In genomic region chr12:28909851-28910250, GRCm38 (mm10) we compare ENCODE assay signal across 25 mouse cellular contexts.
DNase-seq lines count a peak whose midpoint lies in the region; ATAC-seq and TF ChIP-seq lines count a peak whose summit lies in the region.
"Had no signal": no experiment of that assay in that cellular context is flagged by ENCODE, and none has a peak within 500 bp of the region (broad histone marks: within the 10 kb centered on the region; RNA-seq: fewer than 3 reads in every experiment).

No protein-coding gene starts in this region.

- no peak for DNase-seq in hindbrain, embryonic 10.5 days (ENCODE audit: low spot score)
- no peak for DNase-seq in hindbrain, embryonic 11.5 days (ENCODE audit: low spot score)
- no peak for DNase-seq in testis, postnatal 14 days (ENCODE audit: low spot score)
- DNase-seq in midbrain, embryonic 14.5 days, result no peak
- DNase-seq in kidney, adult 8-10 months, result no peak
- no peak for DNase-seq in urinary bladder, postnatal 4 days (ENCODE audit: low spot score in 2 of 2)
- DNase-seq: B cell, adult 2 months; gastrocnemius, postnatal 10 days; heart, postnatal 36 days; kidney, adult 11 months; kidney, postnatal 25 days; liver, postnatal 0 days; lung, postnatal 36 days; right cerebral cortex, adult 18-20 months; thymus, postnatal 4 days had no signal

- no peak for TF ChIP-seq POLR2A in testis, adult 2 months (IDR thresholded peaks at IDR 0.05; ENCODE audit: control insufficient read depth, low read depth, low read length)

- no peak for ATAC-seq in hindbrain, embryonic 11.5 days (ENCODE audit: low FRiP score)
- no peak for ATAC-seq in midbrain, embryonic 14.5 days (ENCODE audit: low FRiP score, low TSS enrichment)
- ATAC-seq in neural tube, embryonic 15.5 days (ENCODE audit: low FRiP score), result no peak
- ATAC-seq: inflammation-experienced regulatory T-cells, adult 6 months; liver, embryonic 12.5 days; liver, postnatal 0 days had no signal

- peaks cover 46% of the 10 kb centered on the region for H3K4me1 ChIP-seq in hindbrain, embryonic 10.5 days (replicated peaks)
- H3K4me1 ChIP-seq in hindbrain, embryonic 11.5 days (replicated peaks; ENCODE audit: control insufficient read depth, insufficient read depth, low read length), result peaks cover 5% of the 10 kb centered on the region; the same call in 1 of the 2 replicates
- H3K4me1 ChIP-seq in testis, adult 2 months (ENCODE audit: control insufficient read depth, insufficient read depth, low read length), result no peaks in the 10 kb centered on the region; the same call in 1 of the 2 replicates
- H3K4me1 ChIP-seq in midbrain, embryonic 14.5 days (ENCODE audit: control insufficient read depth, insufficient read depth, low read length), result peaks cover 33% of the 10 kb centered on the region
- H3K4me1 ChIP-seq in neural tube, embryonic 15.5 days, result peaks cover 44% of the 10 kb centered on the region

- H3K36me3 ChIP-seq in hindbrain, embryonic 10.5 days, result no peaks in the 10 kb centered on the region
- no peaks in the 10 kb centered on the region for H3K36me3 ChIP-seq in hindbrain, embryonic 11.5 days (ENCODE audit: control insufficient read depth, insufficient read depth, low read length)
- no peaks in the 10 kb centered on the region for H3K36me3 ChIP-seq in testis, adult 2 months (ENCODE audit: control insufficient read depth, insufficient read depth, low read length)
- no peaks in the 10 kb centered on the region for H3K36me3 ChIP-seq in midbrain, embryonic 14.5 days (ENCODE audit: control insufficient read depth, insufficient read depth, low read length)
- H3K36me3 ChIP-seq in neural tube, embryonic 15.5 days, result no peaks in the 10 kb centered on the region
- H3K36me3 ChIP-seq: forebrain, embryonic 12.5 days; kidney, embryonic 15.5 days; liver, embryonic 12.5 days had no signal

- no peak for TF ChIP-seq CTCF in testis, adult 2 months (IDR thresholded peaks at IDR 0.05; ENCODE audit: control insufficient read depth, insufficient read depth, insufficient replicate concordance, low read depth, low read length)

- no peaks in the 10 kb centered on the region for H3K9me3 ChIP-seq in hindbrain, embryonic 10.5 days
- H3K9me3 ChIP-seq in hindbrain, embryonic 11.5 days (ENCODE audit: control insufficient read depth, low read length), result no peaks in the 10 kb centered on the region
- H3K9me3 ChIP-seq in midbrain, embryonic 14.5 days (ENCODE audit: control insufficient read depth, low read length), result no peaks in the 10 kb centered on the region
- H3K9me3 ChIP-seq in neural tube, embryonic 15.5 days (replicated peaks), result no peaks in the 10 kb centered on the region
- H3K9me3 ChIP-seq: forebrain, embryonic 12.5 days; kidney, embryonic 15.5 days; liver, embryonic 12.5 days had no signal

- H3K9ac ChIP-seq in hindbrain, embryonic 11.5 days (ENCODE audit: low read depth, low read length), result no peak overlapping the region
- no peak overlapping the region for H3K9ac ChIP-seq in midbrain, embryonic 14.5 days (replicated peaks; ENCODE audit: low read length)
- no peak overlapping the region for H3K9ac ChIP-seq in neural tube, embryonic 15.5 days (replicated peaks)
- H3K9ac ChIP-seq: forebrain, embryonic 12.5 days; kidney, embryonic 15.5 days; liver, embryonic 12.5 days; liver, postnatal 0 days had no signal

- H3K4me3 ChIP-seq in hindbrain, embryonic 10.5 days, result no peak overlapping the region
- H3K4me3 ChIP-seq in hindbrain, embryonic 11.5 days (ENCODE audit: low read depth, low read length), result no peak overlapping the region
- peak overlapping the region; percentile 66; the same call in 1 of the 2 replicates for H3K4me3 ChIP-seq in testis, adult 2 months (ENCODE audit: control insufficient read depth, low read depth, low read length)
- H3K4me3 ChIP-seq in midbrain, embryonic 14.5 days (replicated peaks; ENCODE audit: low read depth, low read length), result no peak overlapping the region
- H3K4me3 ChIP-seq in neural tube, embryonic 15.5 days (replicated peaks), result no peak overlapping the region
- H3K4me3 ChIP-seq: erythroblast, embryonic 14.5 days; forebrain, embryonic 12.5 days; kidney, embryonic 15.5 days; left cerebral cortex, adult 2 months; liver, embryonic 12.5 days had no signal

- 0 out of 2 replicates have a peak overlapping the region, but pooled peaks have one; percentile 35 for H3K27ac ChIP-seq in hindbrain, embryonic 10.5 days
- no peak overlapping the region for H3K27ac ChIP-seq in hindbrain, embryonic 11.5 days (ENCODE audit: low read depth, low read length)
- no peak overlapping the region for H3K27ac ChIP-seq in testis, adult 2 months (ENCODE audit: control insufficient read depth, insufficient read depth, low read depth, low read length)
- 0 out of 2 replicates have a peak overlapping the region, but pooled peaks have one; percentile 10 for H3K27ac ChIP-seq in midbrain, embryonic 14.5 days (replicated peaks; ENCODE audit: low read depth, low read length)
- peak overlapping the region; percentile 67 for H3K27ac ChIP-seq in neural tube, embryonic 15.5 days (replicated peaks)
- H3K27ac ChIP-seq: kidney, embryonic 15.5 days; left cerebral cortex, adult 2 months; liver, embryonic 12.5 days; stomach, postnatal 0 days had no signal

- no peaks in the 10 kb centered on the region for H3K27me3 ChIP-seq in hindbrain, embryonic 10.5 days (ENCODE audit: insufficient read depth, poor library complexity, severe bottlenecking)
- H3K27me3 ChIP-seq in hindbrain, embryonic 11.5 days (ENCODE audit: control insufficient read depth, insufficient read depth, low read length), result no peaks in the 10 kb centered on the region
- H3K27me3 ChIP-seq in testis, adult 2 months (ENCODE audit: control insufficient read depth, insufficient read depth, low read length), result no peaks in the 10 kb centered on the region
- H3K27me3 ChIP-seq in midbrain, embryonic 14.5 days (ENCODE audit: control insufficient read depth, insufficient read depth, low read length), result no peaks in the 10 kb centered on the region
- no peaks in the 10 kb centered on the region for H3K27me3 ChIP-seq in neural tube, embryonic 15.5 days (replicated peaks)
- H3K27me3 ChIP-seq: forebrain, embryonic 12.5 days; kidney, embryonic 15.5 days; liver, embryonic 12.5 days had no signal

- WGBS in hindbrain, embryonic 10.5 days, result 84% methylated on average over 5 of the region's 5 CpGs
- 73% methylated on average over 5 of the region's 5 CpGs for WGBS in hindbrain, embryonic 11.5 days
- WGBS in midbrain, embryonic 14.5 days, result 69% methylated on average over 5 of the region's 5 CpGs
- 59% methylated on average over 5 of the region's 5 CpGs for WGBS in neural tube, embryonic 15.5 days

- H3K4me2 ChIP-seq in hindbrain, embryonic 11.5 days (replicated peaks; ENCODE audit: low read depth, low read length), result no peak overlapping the region
- no peak overlapping the region for H3K4me2 ChIP-seq in midbrain, embryonic 14.5 days (ENCODE audit: low read length)
- H3K4me2 ChIP-seq in neural tube, embryonic 15.5 days, result no peak overlapping the region
- H3K4me2 ChIP-seq: forebrain, embryonic 12.5 days; heart, embryonic 11.5 days; kidney, embryonic 15.5 days; liver, embryonic 12.5 days had no signal

Comparison
In these comparisons a context has a peak if more than half of its experiments do, and no peak if none do; other contexts are left out.
1. H3K27ac ChIP-seq: peak in hindbrain, embryonic 10.5 days (single experiment), midbrain, embryonic 14.5 days (single experiment) and neural tube, embryonic 15.5 days (single experiment); none in hindbrain, embryonic 11.5 days (single experiment) and testis, adult 2 months (single experiment).